Mouse (Mus musculus) heart, adult 2 months (tissue): ENCODE measurements at regions not wholly inside any gene's neighbourhood (a gene's known extent, or its start where the extent isn't known, plus 50 kb on each side); places are given as distances from the start of the nearest gene placed in this dataset.

Experiments used
- CTCF ChIP-seq: fragments of 200-600 bp; IDR thresholded peaks from 2 replicates; pipeline ENCODE4 v1.8.1; 2022; ENCODE audit warnings: antibody characterized with exemption, mild to moderate bottlenecking, moderate library complexity
- EP300 ChIP-seq: fragments of 200-500 bp; IDR thresholded peaks from 2 replicates; pipeline ENCODE4 v1.6.1; 2011; ENCODE audit warnings: low read depth, low read length, control low read depth; ENCODE audit not compliant: insufficient read depth

GRCm38 (mm10) chr6:51288306-51289066 lies 144.0 kb upstream of the Nfe2l3 start:
- TF ChIP-seq CTCF: no peak
- TF ChIP-seq EP300: no peak
